Mouse (Mus musculus) MEL (cell line): ENCODE measurements around the gene 3110082I17Rik. TPM values are rescaled to one million over a fixed set of nuclear protein-coding genes. Genes with fewer than 3 reads are reported as not detected.

Experiments
- DNase-seq: peaks from one replicate; pipeline ENCODE4 v3.0.0; 2011; ENCODE audit warnings: low read depth, low spot score
- H3K27ac ChIP-seq: 2 replicates; pipeline ENCODE4 v1.5.1; 2012; ENCODE audit warnings: low read depth, mild to moderate bottlenecking, control low read depth, low read length, moderate library complexity; ENCODE audit not compliant: control insufficient read depth
- H3K27me3 ChIP-seq, 2 experiments: fragments of 150-350 bp in 1 of 2; sonication (generic) in 1 of 2; 2 replicates each; pipeline ENCODE4 v1.6.1; 2012; ENCODE audit warnings: low read length in 2 of 2, mild to moderate bottlenecking in 2 of 2, improper control_type of control experiment in 1 of 2, moderate library complexity in 1 of 2; ENCODE audit not compliant: insufficient read depth in 2 of 2, control insufficient read depth in 1 of 2
- H3K36me3 ChIP-seq, 2 experiments: 2 replicates each; pipeline ENCODE4 v1.6.1; 2012 to 2014; ENCODE audit warnings: low read length in 2 of 2, improper control_type of control experiment in 1 of 2, inconsistent platforms in 1 of 2, mild to moderate bottlenecking in 1 of 2; ENCODE audit not compliant: insufficient read depth in 2 of 2, control insufficient read depth in 1 of 2
- H3K4me1 ChIP-seq, 2 experiments: fragments of 150-350 bp in 1 of 2; sonication (generic) in 1 of 2; 2 replicates each; pipeline ENCODE4 v1.6.1; 2012; ENCODE audit warnings: low read length in 2 of 2, improper control_type of control experiment in 1 of 2, mild to moderate bottlenecking in 1 of 2; ENCODE audit not compliant: insufficient read depth in 2 of 2, control insufficient read depth in 1 of 2
- H3K4me3 ChIP-seq, 2 experiments: fragments of 150-350 bp in 1 of 2; sonication (generic) in 1 of 2; 2 replicates each; pipeline ENCODE4 v1.5.1; 2012; ENCODE audit warnings: low read depth in 2 of 2, low read length in 2 of 2, mild to moderate bottlenecking in 2 of 2, moderate library complexity in 2 of 2, control low read depth in 1 of 2, improper control_type of control experiment in 1 of 2; ENCODE audit not compliant: control insufficient read depth in 1 of 2, insufficient read depth in 1 of 2
- H3K79me2 ChIP-seq: 2 replicates; pipeline ENCODE4 v1.6.1; 2012; ENCODE audit warnings: mild to moderate bottlenecking, low read length, moderate library complexity; ENCODE audit not compliant: control insufficient read depth, poor library complexity, insufficient read depth
- H3K9ac ChIP-seq: 2 replicates; pipeline ENCODE4 v1.6.1; 2012; ENCODE audit warnings: low read depth, mild to moderate bottlenecking, control low read depth, low read length, moderate library complexity; ENCODE audit not compliant: control insufficient read depth, poor library complexity, severe bottlenecking
- H3K9me3 ChIP-seq: fragments of 150-350 bp; sonication (generic); replicated peaks from 2 replicates; pipeline ENCODE4 v1.6.1; 2012; ENCODE audit warnings: mild to moderate bottlenecking, low read length, improper control_type of control experiment, moderate library complexity; ENCODE audit not compliant: insufficient read depth
- BHLHE40 ChIP-seq: IDR thresholded peaks from 2 replicates; pipeline ENCODE4 v1.6.1; 2012; ENCODE audit warnings: low read depth, mild to moderate bottlenecking, inconsistent platforms, low read length, improper control_type of control experiment, borderline replicate concordance
- CHD1 ChIP-seq: IDR thresholded peaks from 2 replicates; pipeline ENCODE4 v1.6.1; 2012; ENCODE audit warnings: low read depth, mild to moderate bottlenecking, inconsistent platforms, low read length, improper control_type of control experiment
- CHD2 ChIP-seq: IDR thresholded peaks from 2 replicates; pipeline ENCODE4 v1.6.1; 2011; ENCODE audit warnings: low read length, improper control_type of control experiment
- CTCF ChIP-seq, 3 experiments: IDR thresholded peaks in 2 of 3; conservative IDR thresholded peaks in 1 of 3; 2 replicates each; pipeline ENCODE4 v1.5.1; 2011 to 2012; ENCODE audit warnings: low read length in 3 of 3, low read depth in 2 of 3, mild to moderate bottlenecking in 2 of 3, improper control_type of control experiment in 1 of 3, inconsistent platforms in 1 of 3, mixed read lengths in 1 of 3, moderate library complexity in 1 of 3; ENCODE audit not compliant: control insufficient read depth in 1 of 3, insufficient read depth in 1 of 3, poor library complexity in 1 of 3, severe bottlenecking in 1 of 3
- E2F4 ChIP-seq: IDR thresholded peaks from 2 replicates; pipeline ENCODE4 v1.6.1; 2011; ENCODE audit warnings: low read depth, low read length, improper control_type of control experiment, borderline replicate concordance
- EP300 ChIP-seq, 2 experiments: IDR thresholded peaks; 2 replicates each; pipeline ENCODE4 v1.6.1; 2011; ENCODE audit warnings: improper control_type of control experiment in 2 of 2, low read length in 2 of 2, low read depth in 1 of 2, mild to moderate bottlenecking in 1 of 2
- GABPA ChIP-seq: IDR thresholded peaks from 2 replicates; pipeline ENCODE4 v1.6.1; 2012; ENCODE audit warnings: low read depth, mild to moderate bottlenecking, inconsistent platforms, low read length, improper control_type of control experiment, moderate library complexity
- GATA1 ChIP-seq: IDR thresholded peaks from 2 replicates; pipeline ENCODE4 v1.6.1; 2011; ENCODE audit warnings: low read depth, low read length, improper control_type of control experiment
- HCFC1 ChIP-seq: IDR thresholded peaks from 2 replicates; pipeline ENCODE4 v1.6.1; 2012; ENCODE audit warnings: low read depth, mild to moderate bottlenecking, inconsistent platforms, low read length, improper control_type of control experiment, moderate library complexity
- JUND ChIP-seq: IDR thresholded peaks from 2 replicates; pipeline ENCODE4 v1.6.1; 2011; ENCODE audit warnings: low read depth, mild to moderate bottlenecking, improper control_type of control experiment, low read length
- MAFK ChIP-seq: IDR thresholded peaks from 2 replicates; pipeline ENCODE4 v1.6.1; 2011; ENCODE audit warnings: low read depth, mild to moderate bottlenecking, low read length, improper control_type of control experiment, borderline replicate concordance
- MAX ChIP-seq: IDR thresholded peaks from 2 replicates; pipeline ENCODE4 v1.6.1; 2011; ENCODE audit warnings: low read length, improper control_type of control experiment
- MXI1 ChIP-seq: IDR thresholded peaks from 2 replicates; pipeline ENCODE4 v1.6.1; 2011; ENCODE audit warnings: mild to moderate bottlenecking, low read depth, low read length, improper control_type of control experiment
- MYC ChIP-seq: IDR thresholded peaks from 2 replicates; pipeline ENCODE4 v1.6.1; 2011; ENCODE audit warnings: low read depth, mild to moderate bottlenecking, low read length, improper control_type of control experiment, moderate library complexity
- POLR2A ChIP-seq, 2 experiments: IDR thresholded peaks; 2 replicates each; pipeline ENCODE4 v1.6.1; 2011 to 2012; ENCODE audit warnings: low read length in 2 of 2, mild to moderate bottlenecking in 2 of 2, control low read depth in 1 of 2, improper control_type of control experiment in 1 of 2, low read depth in 1 of 2, moderate library complexity in 1 of 2; ENCODE audit not compliant: control insufficient read depth in 1 of 2, insufficient read depth in 1 of 2, poor library complexity in 1 of 2
- POLR2AphosphoS5 ChIP-seq: IDR thresholded peaks from 2 replicates; pipeline ENCODE4 v1.6.1; 2012; ENCODE audit warnings: low read depth, borderline replicate concordance, mild to moderate bottlenecking, inconsistent platforms, low read length, moderate library complexity, mixed read lengths
- RAD21 ChIP-seq: IDR thresholded peaks from 2 replicates; pipeline ENCODE4 v1.6.1; 2011; ENCODE audit warnings: mild to moderate bottlenecking, low read depth, low read length, improper control_type of control experiment
- RCOR1 ChIP-seq: IDR thresholded peaks from 2 replicates; pipeline ENCODE4 v1.6.1; 2012; ENCODE audit warnings: low read depth, mild to moderate bottlenecking, inconsistent platforms, low read length, improper control_type of control experiment
- SIN3A ChIP-seq: IDR thresholded peaks from 2 replicates; pipeline ENCODE4 v1.6.1; 2012; ENCODE audit warnings: low read length, improper control_type of control experiment, inconsistent platforms
- SMC3 ChIP-seq: IDR thresholded peaks from 2 replicates; pipeline ENCODE4 v1.6.1; 2011; ENCODE audit warnings: low read depth, low read length, improper control_type of control experiment
- TAL1 ChIP-seq: IDR thresholded peaks from 2 replicates; pipeline ENCODE4 v1.6.1; 2012; ENCODE audit warnings: mild to moderate bottlenecking, inconsistent platforms, low read length, moderate library complexity, mixed read lengths
- TBP ChIP-seq: IDR thresholded peaks from 2 replicates; pipeline ENCODE4 v1.8.0; 2011; ENCODE audit warnings: low read depth, low read length, improper control_type of control experiment
- TCF12 ChIP-seq: IDR thresholded peaks from 2 replicates; pipeline ENCODE4 v1.6.1; 2014; ENCODE audit warnings: low read depth, mild to moderate bottlenecking, inconsistent platforms, low read length, improper control_type of control experiment, moderate library complexity
- USF1 ChIP-seq: IDR thresholded peaks from 2 replicates; pipeline ENCODE4 v1.6.1; 2014; ENCODE audit warnings: low read depth, mild to moderate bottlenecking, inconsistent platforms, low read length, improper control_type of control experiment, moderate library complexity
- USF2 ChIP-seq, 2 experiments: IDR thresholded peaks; 2 replicates each; pipeline ENCODE4 v1.6.1; 2011 to 2012; ENCODE audit warnings: improper control_type of control experiment in 2 of 2, low read length in 2 of 2, borderline replicate concordance in 1 of 2, inconsistent platforms in 1 of 2, low read depth in 1 of 2, mild to moderate bottlenecking in 1 of 2; ENCODE audit not compliant: insufficient read depth in 1 of 2
- ZC3H11A ChIP-seq: IDR thresholded peaks from 2 replicates; pipeline ENCODE4 v1.6.1; 2012; ENCODE audit warnings: low read depth, mild to moderate bottlenecking, inconsistent platforms, low read length, improper control_type of control experiment
- ZKSCAN1 ChIP-seq: IDR thresholded peaks from 2 replicates; pipeline ENCODE4 v1.6.1; 2012; ENCODE audit warnings: low read depth, mild to moderate bottlenecking, inconsistent platforms, low read length, improper control_type of control experiment, moderate library complexity
- ZMIZ1 ChIP-seq: IDR thresholded peaks from 2 replicates; pipeline ENCODE4 v1.6.1; 2012; ENCODE audit warnings: low read depth, mild to moderate bottlenecking, inconsistent platforms, low read length, improper control_type of control experiment, moderate library complexity
- ZNF384 ChIP-seq: IDR thresholded peaks from 2 replicates; pipeline ENCODE4 v1.6.1; 2012; ENCODE audit warnings: low read depth, mild to moderate bottlenecking, inconsistent platforms, low read length, improper control_type of control experiment
- polyA plus RNA-seq, 2 experiments: library from polyadenylated mRNA; stranded (reverse) in 1 of 2; unstranded in 1 of 2; fragments of >175 nt in 1 of 2; fragments of >200 nt in 1 of 2; gene quantifications; 2 replicates each; pipeline versions ENCODE4 v1.2.1 to v1.2.4; 2012; ENCODE audit warnings: low replicate concordance in 2 of 2, low read depth in 1 of 2; ENCODE audit not compliant: insufficient read length in 2 of 2, insufficient read depth in 1 of 2, missing spikeins in 1 of 2
- total RNA-seq: library from RNA; depleted of rRNA; stranded (reverse); fragments of 300-350 nt; gene quantifications from 2 replicates; pipeline ENCODE4 v1.2.3, GENCODE M21; 2012

Gene 3110082I17Rik
- total and polyA plus RNA-seq, 3 experiments = 58.1 to 79.5 TPM; not detected in 1

DNA sequence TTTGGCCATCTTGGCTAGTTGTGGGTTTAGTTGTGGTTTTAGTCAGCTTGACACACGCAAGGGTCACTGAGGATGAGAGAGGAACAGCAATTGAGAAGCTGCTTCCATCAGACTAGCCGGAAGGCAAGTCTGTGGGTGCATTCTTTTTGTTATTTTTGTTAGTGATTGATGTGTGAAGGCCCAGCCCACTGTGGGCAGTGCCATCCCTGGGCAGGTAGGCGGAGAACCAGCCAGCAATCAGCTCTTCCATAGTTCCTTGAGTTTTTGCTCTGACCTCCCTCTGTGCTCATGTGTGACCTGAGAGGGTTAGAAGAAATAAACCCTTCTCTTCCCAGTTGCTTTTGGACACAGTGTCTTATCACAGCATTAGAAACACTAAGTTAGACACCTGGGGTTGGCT, 87.2 kb downstream of the 3110082I17Rik start:
- H3K79me2 ChIP-seq = peaks cover 2% of the 10 kb centered on the region; the same call in 1 of the 2 replicates
- H3K4me1 ChIP-seq = peaks cover 0 to 5% of the 10 kb centered on the region in 2 experiments; a peak in 3 of 4 replicates
- H3K27me3 ChIP-seq = no peaks in the 10 kb centered on the region
- TF ChIP-seq ZNF384 = no peak
- no peak for TF ChIP-seq TBP
- no peak for TF ChIP-seq TCF12
- no peak for TF ChIP-seq TAL1
- no peak for TF ChIP-seq ZC3H11A
- TF ChIP-seq POLR2A (IDR thresholded peaks at IDR 0.05; ENCODE audit: control insufficient read depth in 1 of 2, insufficient read depth in 1 of 2, low read depth in 1 of 2, low read length in 2 of 2, poor library complexity in 1 of 2) = no peak
- TF ChIP-seq RAD21 = no peak
- no peak for TF ChIP-seq CTCF (IDR thresholded peaks at IDR 0.05 in 2 of 3, conservative IDR thresholded peaks at IDR 0.05 in 1 of 3; ENCODE audit: control insufficient read depth in 1 of 3, insufficient read depth in 1 of 3, low read depth in 2 of 3, low read length in 3 of 3, poor library complexity in 1 of 3, severe bottlenecking in 1 of 3)
- no peak overlapping the region for H3K27ac ChIP-seq
- no peaks in the 10 kb centered on the region; a peak in 1 of 4 replicates for H3K36me3 ChIP-seq
- no peaks in the 10 kb centered on the region for H3K9me3 ChIP-seq
- H3K4me3 ChIP-seq = no peak overlapping the region
- no peak for DNase-seq
- no peak overlapping the region for H3K9ac ChIP-seq

GRCm38 (mm10) chr5:139371631-139372401, 88.5 kb downstream of the 3110082I17Rik start:
- Histone ChIP-seq H3K27ac (0 out of 2 replicates have a peak overlapping the region, but pooled peaks have one; percentile 35), H3K79me2 (peaks cover 2% of the 10 kb centered on the region; the same call in 1 of the 2 replicates), H3K9ac (peak overlapping the region; percentile 79), H3K36me3 (no peaks in the 10 kb centered on the region), H3K27me3 (no peaks in the 10 kb centered on the region), H3K4me3 (peak overlapping the region; percentile 76), H3K9me3 (no peaks in the 10 kb centered on the region), H3K4me1 (peaks cover 0 to 5% of the 10 kb centered on the region in 2 experiments; a peak in 2 of 4 replicates)
- peak; percentile 91 for DNase-seq
- TF ChIP-seq USF1 (peak; percentile 93), CTCF (IDR thresholded peaks at IDR 0.05 in 2 of 3, conservative IDR thresholded peaks at IDR 0.05 in 1 of 3; ENCODE audit: control insufficient read depth in 1 of 3, insufficient read depth in 1 of 3, low read depth in 2 of 3, low read length in 3 of 3, poor library complexity in 1 of 3, severe bottlenecking in 1 of 3) (peak in 1 of 3 experiments; percentile 2; a peak in 1 of 6 replicates), E2F4 (no peak), TAL1 (no peak), ZNF384 (no peak), ZC3H11A (no peak), MAFK (no peak), SIN3A (peak; percentile 85), GATA1 (no peak), RCOR1 (no peak), USF2 (IDR thresholded peaks at IDR 0.05; ENCODE audit: borderline replicate concordance in 1 of 2, insufficient read depth in 1 of 2, low read depth in 1 of 2, low read length in 2 of 2) (peak in 1 of 2 experiments; percentile 58; a peak in 1 of 4 replicates), ZKSCAN1 (no peak), ZMIZ1 (peak; percentile 24; the same call in 1 of the 2 replicates), JUND (no peak), POLR2AphosphoS5 (peak; percentile 75; the same call in 1 of the 2 replicates), HCFC1 (0 out of 2 replicates have a peak, but pooled peaks have one; percentile 46), GABPA (no peak), CHD1 (no peak), MAX (peak; percentile 94), EP300 (IDR thresholded peaks at IDR 0.05; ENCODE audit: low read depth in 1 of 2, low read length in 2 of 2) (no peak), BHLHE40 (peak; percentile 93), MXI1 (peak; percentile 99), MYC (peak; percentile 88), SMC3 (no peak), CHD2 (no peak), TCF12 (no peak)
